Mouse (Mus musculus): ENCODE results near the gene Gm10282.
A peak's percentile ranks its signal among the peaks of the same experiment; 100 is the strongest.

The Gm10282 gene

DNA sequence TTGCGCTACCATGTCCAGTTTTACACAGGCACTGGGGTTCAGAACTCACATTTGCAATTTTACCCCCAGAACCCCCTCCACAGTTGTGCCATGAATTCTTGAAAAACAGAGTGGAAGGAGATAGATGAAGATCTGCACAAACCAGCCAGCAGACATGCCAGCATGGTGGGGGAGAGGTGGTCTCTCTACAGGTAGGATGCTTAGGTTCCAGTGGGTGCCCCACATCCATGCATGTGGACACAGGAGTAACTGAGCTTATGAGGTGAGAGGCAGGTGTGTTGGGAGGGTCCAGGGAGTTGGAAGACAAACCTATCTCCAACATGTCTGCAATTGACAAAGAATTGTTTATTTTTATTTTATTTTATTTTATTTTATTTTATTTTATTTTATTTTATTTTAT, 6.1 kb downstream of the Gm10282 start:
- no peak for DNase-seq (ENCODE audit: low read depth, low spot score)

DNA sequence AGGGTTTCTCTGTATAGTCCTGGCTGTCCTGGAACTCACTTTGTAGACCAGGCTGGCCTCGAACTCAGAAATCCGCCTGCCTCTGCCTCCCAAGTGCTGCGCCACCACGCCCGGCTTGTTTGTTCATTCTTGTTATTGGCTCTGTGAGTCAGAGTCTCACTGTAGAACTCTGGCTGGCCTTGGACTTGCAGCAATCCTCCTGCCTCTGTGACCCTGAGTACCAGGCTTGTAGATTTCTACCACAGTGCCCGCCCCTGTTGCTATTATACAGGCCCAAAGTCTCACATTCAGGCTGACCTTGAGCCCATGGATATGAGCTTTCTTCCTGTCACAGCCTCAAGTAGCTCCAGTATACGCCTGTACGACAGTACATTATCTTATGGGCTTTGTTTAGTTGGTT, 8.5 kb downstream of the Gm10282 start:
- no peak for DNase-seq (ENCODE audit: low read depth, low spot score)

DNA sequence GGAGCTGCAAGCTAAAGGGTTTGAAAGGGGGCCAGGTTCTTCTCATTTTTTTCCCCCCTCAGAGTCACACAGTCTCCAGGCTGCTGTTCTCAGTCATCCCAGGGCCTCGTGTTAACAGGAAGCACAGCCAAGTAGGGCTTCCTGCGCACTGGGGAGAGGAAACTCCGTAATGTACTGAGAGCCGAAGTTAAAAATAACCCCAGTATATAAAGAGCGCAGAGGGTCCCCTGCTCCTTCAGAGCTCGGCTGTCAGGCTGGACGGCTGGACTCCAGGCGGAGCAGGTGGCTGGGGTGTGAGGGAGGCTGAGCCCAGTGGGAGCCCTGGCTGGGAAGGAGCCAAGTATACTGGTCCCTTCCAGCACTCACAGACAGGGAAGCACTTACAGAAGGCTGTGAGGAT, 9.4 kb downstream of the Gm10282 start:
- DNase-seq (ENCODE audit: low read depth, low spot score), result no peak

DNA sequence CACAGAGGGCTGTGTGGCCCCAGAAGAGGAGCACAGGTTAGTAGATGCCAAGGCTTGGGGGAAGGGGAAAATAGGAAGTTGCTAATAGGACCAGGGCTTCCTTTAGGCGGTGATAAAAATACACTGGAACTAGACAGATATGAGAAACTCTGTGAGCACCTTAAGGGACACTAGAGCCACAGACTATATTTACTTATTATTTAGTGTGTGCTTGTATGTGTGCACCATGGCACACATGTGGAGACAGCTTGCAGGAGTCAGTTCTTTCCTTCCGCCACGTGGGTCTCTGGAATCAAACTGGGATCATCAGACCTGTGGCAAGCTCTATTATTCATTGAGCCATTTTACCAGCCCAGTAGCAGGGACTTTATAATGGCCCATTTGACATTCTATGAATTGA, 9.9 kb downstream of the Gm10282 start:
- no peak for DNase-seq (ENCODE audit: low read depth, low spot score)

DNA sequence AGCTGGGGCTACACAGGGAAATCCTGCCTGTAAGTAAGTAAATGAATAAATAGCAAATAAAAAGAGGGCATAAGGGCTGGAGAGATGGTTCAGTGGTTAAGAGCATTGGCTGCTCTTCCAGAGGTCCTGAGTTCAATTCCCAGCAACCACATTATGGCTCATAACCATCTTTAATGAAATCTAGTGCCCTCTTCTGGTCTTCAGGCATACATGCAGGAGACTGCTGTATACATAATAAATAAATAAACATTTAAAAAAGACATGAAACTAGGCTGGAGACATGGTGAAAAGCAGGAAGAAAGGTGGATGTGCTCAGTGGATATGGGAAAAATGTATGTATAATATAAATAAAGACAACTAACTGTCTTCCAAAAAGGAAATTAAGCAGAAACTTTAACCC, 11.8 kb downstream of the Gm10282 start:
- DNase-seq (ENCODE audit: low read depth, low spot score), result no peak

DNA sequence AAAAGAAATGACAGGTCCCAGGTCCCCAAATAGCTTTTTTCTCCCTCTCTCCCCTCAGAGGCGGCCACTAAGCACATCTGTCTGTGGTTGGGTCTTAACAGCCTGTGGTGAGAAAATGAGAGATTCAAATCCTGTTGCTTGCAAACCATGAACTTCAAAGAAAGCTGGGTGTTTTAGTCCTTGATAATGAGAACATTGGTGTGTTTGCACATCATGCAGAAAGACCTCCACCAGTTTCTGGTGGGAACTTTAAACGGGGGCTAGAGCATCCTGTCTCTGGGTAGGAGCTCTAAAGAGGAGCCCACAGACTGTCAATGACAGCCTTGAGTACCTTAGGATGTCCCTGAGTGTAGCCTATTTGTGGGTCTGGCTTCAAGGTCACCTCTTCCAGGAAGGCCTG, 14.0 kb downstream of the Gm10282 start:
- DNase-seq (ENCODE audit: low read depth, low spot score), result no peak

DNA sequence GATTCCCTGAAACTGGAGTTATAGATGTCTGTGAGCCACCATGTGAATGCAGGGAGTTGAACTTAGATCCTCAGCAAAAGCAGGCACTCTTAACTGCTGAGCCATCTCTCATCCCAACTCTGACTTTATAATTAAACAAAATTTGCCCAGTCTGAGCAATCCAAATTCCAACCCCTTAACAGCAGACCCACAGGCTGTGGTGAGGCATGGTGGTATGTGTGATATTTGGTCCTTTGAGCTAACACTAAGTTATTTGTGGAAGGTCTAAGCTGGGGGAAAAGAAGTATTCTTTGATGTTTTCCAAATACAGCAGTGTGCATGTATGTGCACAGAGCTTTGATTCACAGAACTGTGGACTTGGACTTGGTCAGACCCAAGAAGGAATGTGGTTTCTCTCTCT, 16.0 kb downstream of the Gm10282 start:
- DNase-seq (ENCODE audit: low read depth, low spot score), result no peak

DNA sequence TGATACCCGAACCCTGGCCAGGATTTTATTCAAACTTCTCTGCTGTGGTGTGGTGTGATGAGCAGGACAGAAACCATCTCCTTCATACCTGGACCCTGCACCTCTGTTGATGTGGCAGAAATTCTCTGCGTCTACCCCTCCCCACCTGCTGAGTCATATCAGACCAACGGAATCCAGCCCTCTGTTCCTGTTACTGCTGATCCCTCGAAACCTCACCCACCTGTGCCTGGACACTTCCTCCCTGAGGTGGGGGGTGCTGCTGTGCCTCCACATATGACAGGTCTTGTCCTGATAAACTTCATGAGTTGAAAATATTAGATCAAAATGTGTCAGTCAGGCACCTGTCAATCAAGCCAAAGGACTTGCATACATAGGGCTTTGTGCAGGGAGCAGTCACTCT, 19.8 kb downstream of the Gm10282 start:
- DNase-seq (ENCODE audit: low read depth, low spot score), result no peak

DNA sequence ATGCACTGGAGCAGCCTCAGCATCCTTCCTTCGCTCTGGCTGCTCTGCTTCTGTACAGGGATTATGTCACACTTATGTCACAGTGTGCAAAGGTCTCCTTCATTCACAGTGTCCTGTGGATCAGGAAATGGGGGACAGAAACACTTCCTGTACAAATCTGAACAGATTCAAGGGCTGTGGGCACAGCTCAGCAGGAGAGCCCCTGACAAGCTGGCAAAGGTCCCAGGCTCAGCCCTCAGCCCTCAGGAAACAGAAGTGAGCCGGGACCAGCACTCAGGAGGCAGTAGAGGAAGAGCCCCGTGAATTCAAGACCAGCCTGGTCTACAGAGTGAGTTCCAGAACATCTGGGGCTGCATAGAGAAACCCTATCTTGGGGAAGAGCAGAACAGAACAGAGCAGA, 23.4 kb downstream of the Gm10282 start:
- DNase-seq (ENCODE audit: low read depth, low spot score), result no peak

DNA sequence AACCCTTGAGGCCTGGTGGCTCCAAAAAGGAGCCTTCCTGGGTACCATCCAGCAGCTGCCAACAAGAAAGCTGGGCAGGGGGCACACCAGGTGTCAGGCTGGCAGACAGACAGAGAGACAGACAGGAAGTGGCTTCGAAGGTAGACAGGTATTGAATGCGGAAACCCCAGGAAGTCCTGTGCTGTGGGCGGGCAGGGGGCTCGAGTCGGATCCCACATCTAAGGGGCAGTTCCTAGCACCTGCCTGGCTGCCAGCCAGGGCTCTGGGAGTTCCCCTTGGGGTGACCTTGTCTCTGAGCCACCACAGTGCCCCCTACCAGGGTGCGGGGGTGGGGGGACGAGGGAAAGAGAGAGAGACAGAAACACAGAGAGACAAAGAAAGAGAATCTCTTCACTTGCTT, 25.9 kb downstream of the Gm10282 start:
- no peak for DNase-seq (ENCODE audit: low read depth, low spot score)

DNA sequence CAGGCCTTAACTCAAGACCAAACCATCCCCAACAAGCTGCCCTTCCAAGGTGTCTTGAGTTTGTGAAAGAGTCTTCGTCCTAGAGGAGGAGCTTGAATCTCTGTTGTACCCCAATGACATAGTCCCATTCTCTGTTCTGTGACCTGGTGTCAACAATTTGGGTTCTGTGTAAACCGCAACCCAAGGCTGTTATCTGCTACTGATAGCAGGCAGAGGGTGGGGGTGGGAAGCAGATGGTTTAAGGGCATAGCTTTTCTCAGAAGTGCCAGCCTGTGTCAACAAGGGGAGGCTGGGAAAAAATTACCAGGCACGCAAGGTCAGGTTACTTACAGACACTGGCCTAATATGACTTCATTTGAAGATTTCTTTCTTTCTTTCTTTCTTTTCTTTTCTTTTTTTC, 27.8 kb downstream of the Gm10282 start:
- no peak for DNase-seq (ENCODE audit: low read depth, low spot score)

DNA sequence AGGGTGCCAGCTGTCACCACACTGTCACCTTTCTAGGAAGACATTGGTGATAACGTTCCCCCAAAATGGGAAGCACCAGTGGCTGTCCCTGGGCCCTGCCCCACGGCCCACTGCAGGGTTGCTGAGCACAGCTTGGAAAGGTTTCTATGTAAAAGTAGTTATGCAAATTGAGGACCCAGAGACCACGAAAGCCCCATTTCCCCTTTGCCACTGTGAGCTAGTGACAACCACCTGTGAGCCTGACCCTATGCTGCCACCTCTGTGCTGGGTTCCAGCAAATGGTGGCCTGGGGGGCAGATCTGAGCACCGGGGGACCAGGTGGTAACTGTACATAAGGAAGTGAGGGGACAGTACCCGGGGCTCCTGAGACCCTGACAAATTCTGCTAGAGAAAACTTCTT, 31.3 kb downstream of the Gm10282 start:
- no peak for DNase-seq (ENCODE audit: low read depth, low spot score)

DNA sequence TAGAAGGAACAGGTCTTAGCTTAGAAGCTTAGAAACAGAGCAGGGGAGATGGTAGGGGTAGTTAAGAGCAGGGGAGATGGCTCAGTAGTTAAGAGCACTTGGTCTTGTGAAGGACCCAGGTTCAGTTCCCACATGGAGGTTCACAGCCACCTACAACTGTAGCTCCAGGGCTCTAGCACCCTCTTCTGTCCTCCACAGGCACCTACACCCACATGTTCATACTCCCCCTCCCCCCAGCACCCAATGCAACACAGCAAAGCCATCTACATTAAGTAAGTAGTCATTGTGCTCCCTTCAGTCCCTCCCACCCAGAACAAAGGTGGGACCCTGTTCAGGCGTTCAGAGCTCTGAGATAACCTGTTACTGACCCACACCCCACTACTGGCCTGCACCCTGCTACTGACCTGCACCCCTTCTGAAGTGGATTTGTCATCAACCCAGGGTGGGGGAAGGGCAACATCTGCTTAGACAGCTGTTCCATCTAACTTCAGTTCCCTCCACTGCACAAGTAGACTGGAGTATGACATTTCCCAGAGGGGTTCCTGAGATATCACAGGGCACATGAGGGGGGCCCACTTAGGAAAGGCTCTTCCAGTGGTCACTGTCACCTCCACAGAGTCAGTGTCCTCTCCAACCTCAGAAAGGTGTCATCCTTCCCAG, 31.8 kb downstream of the Gm10282 start:
- no peak for DNase-seq (ENCODE audit: low read depth, low spot score)

DNA sequence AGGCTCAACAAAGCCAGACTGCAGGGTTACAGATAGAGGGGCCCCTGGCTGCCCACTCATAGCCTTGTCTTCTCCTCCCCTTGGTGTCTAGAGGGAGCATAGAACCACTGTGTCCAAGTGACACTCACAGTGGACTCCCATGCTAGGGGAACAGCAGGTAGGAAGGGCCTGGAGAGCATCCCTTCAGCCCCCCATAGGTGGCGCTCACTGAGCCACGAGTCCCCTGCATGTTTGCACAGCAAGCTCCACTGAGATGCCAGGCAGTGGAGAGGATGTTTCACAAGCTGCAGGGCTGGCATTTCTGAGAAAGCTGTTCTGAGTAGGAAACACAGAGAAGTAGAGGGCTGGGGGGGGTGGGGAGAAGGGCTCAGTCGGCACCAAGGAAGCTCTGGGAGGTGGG, 32.7 kb downstream of the Gm10282 start:
- DNase-seq (ENCODE audit: low read depth, low spot score), result peak; percentile 74

DNA sequence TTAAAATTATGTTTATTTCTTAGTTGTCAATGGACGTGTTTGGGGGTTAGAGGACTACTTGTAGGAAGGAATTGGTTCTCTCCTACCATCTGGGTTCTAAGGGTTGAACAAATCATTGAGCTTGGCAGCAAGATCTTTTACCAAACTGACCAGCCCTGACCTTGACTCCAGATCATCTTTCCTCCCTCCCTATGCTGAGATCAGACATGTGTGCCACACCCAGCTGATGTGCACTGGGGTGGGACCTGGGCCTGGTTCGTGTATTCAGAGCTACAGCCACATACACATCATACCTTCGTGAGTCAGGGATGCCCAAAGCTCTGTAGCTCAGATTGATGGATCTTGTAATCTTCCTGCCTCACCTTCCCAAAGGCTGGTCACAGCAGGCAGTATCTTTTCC, 33.4 kb downstream of the Gm10282 start:
- DNase-seq (ENCODE audit: low read depth, low spot score), result no peak

DNA sequence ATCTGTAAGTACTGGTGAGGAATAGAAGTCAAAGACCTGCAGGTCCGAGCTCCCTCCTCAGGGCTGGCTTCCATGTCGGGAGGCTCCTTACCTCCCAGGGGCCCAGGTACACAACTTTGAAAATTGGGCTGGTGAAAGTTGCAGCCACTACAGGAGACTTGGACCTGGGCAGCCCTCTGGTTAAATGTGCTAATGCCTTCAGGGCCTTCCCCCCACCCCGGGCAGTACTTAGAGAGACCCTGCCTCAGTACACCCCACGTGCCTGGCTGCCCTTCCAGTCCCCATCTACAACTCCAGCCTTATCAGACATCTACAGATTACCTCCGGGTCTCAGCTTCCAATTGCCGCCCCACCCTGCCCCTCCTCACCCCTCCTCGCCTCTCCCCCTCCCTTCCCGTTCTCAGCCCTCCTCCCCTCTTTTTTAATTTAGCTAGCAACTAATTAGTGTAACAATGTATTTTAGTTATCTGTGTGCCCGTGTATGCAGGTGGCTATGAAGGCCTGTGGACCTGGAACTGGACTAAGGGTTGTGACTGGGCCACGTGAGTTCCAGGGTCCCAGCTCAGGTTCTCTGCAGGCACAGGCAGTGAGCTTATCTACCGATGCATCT, 33.9 kb downstream of the Gm10282 start:
- DNase-seq (ENCODE audit: low read depth, low spot score), result no peak

DNA sequence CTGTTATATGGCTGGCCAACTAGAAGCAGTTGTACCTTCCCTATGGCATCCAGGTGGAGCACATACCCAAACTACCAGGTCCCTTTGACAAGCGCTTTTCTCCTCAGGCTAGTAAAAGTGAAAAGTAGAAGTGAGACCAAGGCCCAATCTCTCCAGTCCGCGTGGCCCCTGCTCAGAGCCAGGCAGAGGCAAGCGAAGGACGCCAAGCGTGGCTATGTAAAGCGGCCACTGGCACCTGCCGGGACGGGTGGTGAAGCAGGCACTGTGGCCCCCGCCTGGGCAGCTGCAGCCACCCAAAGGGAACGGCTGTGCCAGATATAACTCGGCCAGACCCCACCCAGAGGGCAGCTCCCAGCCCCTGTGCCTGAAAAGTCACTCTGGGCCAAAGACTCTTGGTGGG, 34.5 kb downstream of the Gm10282 start:
- DNase-seq (ENCODE audit: low read depth, low spot score), result no peak

DNA sequence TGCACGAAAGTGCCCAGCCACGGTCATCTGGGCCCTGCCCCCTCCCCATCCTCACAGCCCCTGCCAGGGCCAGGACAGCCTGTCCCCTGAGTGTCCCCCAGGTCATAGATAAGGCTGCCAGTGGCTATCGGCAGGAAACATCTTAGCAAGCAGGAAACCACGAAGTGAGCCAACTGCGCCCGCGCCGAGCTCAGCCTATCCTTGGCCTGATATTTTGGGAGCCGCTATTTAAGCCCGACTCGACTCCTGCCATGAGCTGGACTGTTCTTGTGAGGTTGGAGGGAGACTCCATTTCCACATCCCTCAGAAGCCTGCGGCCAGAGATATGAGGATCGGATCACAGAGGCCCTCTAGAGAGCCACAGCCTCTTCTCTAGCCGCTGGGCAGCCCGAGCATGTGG, 36.7 kb downstream of the Gm10282 start:
- DNase-seq (ENCODE audit: low read depth, low spot score), result no peak

DNA sequence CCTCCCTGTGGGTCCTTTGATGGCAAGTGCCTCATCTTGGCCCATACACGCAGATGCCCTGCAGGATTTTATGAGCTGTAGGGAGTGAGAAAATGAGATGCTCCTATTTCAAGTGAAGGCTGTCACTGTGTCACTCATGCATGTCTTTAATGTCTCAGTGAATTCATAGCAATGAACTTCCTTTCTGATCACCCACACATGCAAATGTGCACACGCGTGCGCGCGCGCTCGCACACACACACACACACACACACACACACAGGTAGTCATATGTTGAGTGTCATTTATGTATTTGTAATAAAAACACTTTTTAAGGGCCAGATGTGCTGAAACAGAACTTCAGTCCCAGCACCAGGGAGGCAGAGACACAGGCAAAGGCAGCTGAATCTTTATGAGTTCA, 38.0 kb downstream of the Gm10282 start:
- DNase-seq (ENCODE audit: low read depth, low spot score), result no peak

DNA sequence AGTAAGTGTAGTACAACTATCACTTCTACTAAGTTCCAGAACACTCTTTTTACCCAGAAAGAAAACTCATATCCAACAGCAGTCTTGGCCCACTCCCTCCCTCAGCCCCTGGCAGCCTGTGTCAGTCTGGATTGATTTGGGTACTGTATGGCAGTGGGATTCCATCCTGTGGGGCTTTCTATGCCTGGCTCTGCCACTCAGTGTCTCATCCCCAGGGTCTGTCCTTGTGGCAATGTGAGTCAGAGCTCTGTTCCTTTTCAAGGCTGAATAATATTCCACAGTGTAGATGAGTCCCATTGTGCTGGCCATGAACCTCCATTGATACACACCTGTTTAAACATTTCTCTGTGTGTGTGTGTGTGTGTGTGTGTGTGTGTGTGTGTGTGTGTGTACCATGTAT, 38.4 kb downstream of the Gm10282 start:
- DNase-seq (ENCODE audit: low read depth, low spot score), result no peak

DNA sequence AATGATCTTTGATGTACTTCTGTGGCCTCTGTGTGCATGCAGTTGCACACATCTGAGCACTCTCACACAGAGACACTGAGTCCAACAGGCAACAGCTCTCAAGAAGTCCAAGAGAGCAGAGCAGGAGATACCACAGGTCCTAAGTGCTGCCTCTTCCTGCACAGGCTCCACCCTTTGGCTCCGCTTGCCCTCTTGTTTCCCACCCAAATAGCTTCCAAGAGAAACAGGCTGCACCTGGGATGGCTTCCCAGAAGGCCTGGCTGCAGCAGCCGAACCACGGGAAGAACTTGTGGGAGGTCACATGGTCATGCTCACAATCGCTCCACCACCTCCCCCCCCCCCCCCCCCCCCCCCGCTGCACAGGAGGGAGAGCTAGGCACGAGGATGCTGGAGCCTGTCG, 39.7 kb downstream of the Gm10282 start:
- no peak for DNase-seq (ENCODE audit: low read depth, low spot score)

DNA sequence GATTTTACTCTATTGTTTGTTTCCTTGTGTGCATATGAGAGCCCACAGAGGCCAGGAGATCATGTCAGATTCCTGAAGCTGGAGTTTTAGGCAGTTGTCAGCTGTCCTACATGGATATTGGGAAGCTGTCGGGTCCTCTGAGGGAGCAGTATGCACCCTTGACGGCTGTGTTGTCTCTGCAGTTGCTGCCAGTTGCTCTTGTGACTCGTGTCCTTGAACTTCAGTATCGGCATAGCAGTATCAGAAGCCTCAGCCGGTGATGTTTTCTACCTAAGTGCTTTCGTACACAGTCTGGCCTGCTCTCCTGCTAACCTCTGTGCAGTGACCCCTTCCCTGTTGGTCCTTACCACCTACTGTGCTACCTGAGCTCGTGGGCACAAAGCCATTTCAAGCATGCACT, 41.6 kb downstream of the Gm10282 start:
- no peak for DNase-seq (ENCODE audit: low read depth, low spot score)

DNA sequence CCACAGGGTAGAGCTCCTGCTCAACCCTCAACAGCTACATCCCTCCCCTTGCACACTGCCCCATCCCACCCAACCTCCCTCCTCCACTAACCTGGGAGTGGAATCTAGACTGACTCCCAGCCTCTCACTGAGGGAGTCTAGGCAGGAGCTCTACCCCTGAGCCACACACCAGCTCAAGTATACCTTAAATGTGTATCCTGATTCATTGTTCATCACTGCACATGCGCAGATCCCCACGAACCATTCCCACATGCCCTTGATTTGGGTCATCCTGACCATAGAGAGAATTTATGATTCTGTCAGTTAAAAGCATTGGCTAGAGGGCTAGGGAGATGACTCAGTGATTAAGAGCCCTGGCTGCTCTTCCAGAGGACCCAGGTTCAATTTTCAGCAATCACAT, 42.3 kb downstream of the Gm10282 start:
- no peak for DNase-seq (ENCODE audit: low read depth, low spot score)

DNA sequence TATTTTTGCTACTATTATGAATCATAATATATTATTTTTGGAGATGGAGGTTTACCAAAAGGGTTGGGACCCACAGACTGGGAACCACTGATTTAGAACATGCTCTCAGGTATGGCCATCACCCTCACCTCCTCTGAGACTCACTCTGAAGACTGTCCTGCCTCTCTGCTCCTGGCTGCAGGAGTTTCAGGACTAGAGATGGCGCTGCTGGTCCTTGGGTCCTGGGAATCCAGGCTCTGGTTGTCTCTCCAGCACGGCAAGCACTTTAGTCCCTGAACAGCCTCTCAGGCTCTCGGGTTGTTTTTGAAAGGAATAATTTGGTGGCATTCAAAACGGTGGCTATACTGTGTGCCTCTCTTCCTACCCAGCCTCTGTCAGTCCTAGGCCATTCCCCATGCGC, 43.2 kb downstream of the Gm10282 start:
- DNase-seq (ENCODE audit: low read depth, low spot score), result no peak
